Mouse (Mus musculus) embryo, embryonic 11.5 days (tissue): ENCODE measurements around the gene Osbpl8.
"Not testable (repeated sequence)": the region's sequence is repeated elsewhere in the genome, so short reads cannot be mapped to it uniquely, and the experiment has no call there.

Experiments
- DNase-seq: peaks from one replicate; pipeline ENCODE4 v3.0.0-alpha.2; 2012; ENCODE audit warnings: low read depth, low spot score

Osbpl8 gene

GRCm38 (mm10) chr10:111185574-111186269 lies 21.2 kb downstream of the Osbpl8 start:
- DNase-seq = no peak

GRCm38 (mm10) chr10:111189022-111189555 lies 24.5 kb downstream of the Osbpl8 start:
- no peak for DNase-seq

- no peak for DNase-seq
These were observed 25.7 kb downstream of the Osbpl8 start for GRCm38 (mm10) chr10:111190110-111190795.

- no peak for DNase-seq
These were observed 29.0 kb downstream of the Osbpl8 start for GRCm38 (mm10) chr10:111193536-111193935.

GRCm38 (mm10) chr10:111196191-111196590 lies 31.6 kb downstream of the Osbpl8 start:
- DNase-seq = no peak

GRCm38 (mm10) chr10:111198705-111199104 lies 34.2 kb downstream of the Osbpl8 start:
- DNase-seq = not testable (repeated sequence)

GRCm38 (mm10) chr10:111201120-111201519 lies 36.6 kb downstream of the Osbpl8 start:
- no peak for DNase-seq

GRCm38 (mm10) chr10:111201666-111202065 lies 37.1 kb downstream of the Osbpl8 start:
- no peak for DNase-seq

GRCm38 (mm10) chr10:111204089-111204488 lies 39.5 kb downstream of the Osbpl8 start:
- no peak for DNase-seq

- DNase-seq = no peak
These were observed 40.9 kb downstream of the Osbpl8 start for GRCm38 (mm10) chr10:111205421-111205820.

GRCm38 (mm10) chr10:111207386-111207785 lies 42.8 kb downstream of the Osbpl8 start:
- DNase-seq = no peak

GRCm38 (mm10) chr10:111214084-111214483 lies 49.5 kb downstream of the Osbpl8 start:
- no peak for DNase-seq

GRCm38 (mm10) chr10:111214696-111215095 lies 50.1 kb downstream of the Osbpl8 start:
- no peak for DNase-seq

GRCm38 (mm10) chr10:111215572-111215971 lies 51.0 kb downstream of the Osbpl8 start:
- DNase-seq = no peak

- DNase-seq = no peak
These were observed 51.6 kb downstream of the Osbpl8 start for GRCm38 (mm10) chr10:111216111-111216510.

- DNase-seq = no peak
These were observed 58.0 kb downstream of the Osbpl8 start for GRCm38 (mm10) chr10:111222535-111222934.

- no peak for DNase-seq
These were observed 58.8 kb downstream of the Osbpl8 start for GRCm38 (mm10) chr10:111223218-111223830.

GRCm38 (mm10) chr10:111224696-111225095 lies 60.1 kb downstream of the Osbpl8 start:
- DNase-seq = no peak

GRCm38 (mm10) chr10:111226508-111226907 lies 62.0 kb downstream of the Osbpl8 start:
- DNase-seq = peak; percentile 78

- DNase-seq = not testable (repeated sequence)
These were observed 67.7 kb downstream of the Osbpl8 start for GRCm38 (mm10) chr10:111232237-111232636.

GRCm38 (mm10) chr10:111233476-111234130 lies 69.1 kb downstream of the Osbpl8 start:
- DNase-seq = no peak
